Mouse (Mus musculus): ENCODE data around the gene Ica1l. TPM values are rescaled to one million over a fixed set of nuclear protein-coding genes. Genes with fewer than 3 reads are reported as not detected.

The Ica1l gene
- total RNA-seq, 2 experiments from 2014 or later, result 35.6 to 39.5 TPM

GRCm38 (mm10) chr1:59943825-59944224 lies 99.2 kb downstream of the Ica1l start:
- no peak for TF ChIP-seq CTCF (conservative IDR thresholded peaks at IDR 0.05)
- peak overlapping the region; percentile 23; the same call in 1 of the 2 replicates for H3K27ac ChIP-seq

DNA sequence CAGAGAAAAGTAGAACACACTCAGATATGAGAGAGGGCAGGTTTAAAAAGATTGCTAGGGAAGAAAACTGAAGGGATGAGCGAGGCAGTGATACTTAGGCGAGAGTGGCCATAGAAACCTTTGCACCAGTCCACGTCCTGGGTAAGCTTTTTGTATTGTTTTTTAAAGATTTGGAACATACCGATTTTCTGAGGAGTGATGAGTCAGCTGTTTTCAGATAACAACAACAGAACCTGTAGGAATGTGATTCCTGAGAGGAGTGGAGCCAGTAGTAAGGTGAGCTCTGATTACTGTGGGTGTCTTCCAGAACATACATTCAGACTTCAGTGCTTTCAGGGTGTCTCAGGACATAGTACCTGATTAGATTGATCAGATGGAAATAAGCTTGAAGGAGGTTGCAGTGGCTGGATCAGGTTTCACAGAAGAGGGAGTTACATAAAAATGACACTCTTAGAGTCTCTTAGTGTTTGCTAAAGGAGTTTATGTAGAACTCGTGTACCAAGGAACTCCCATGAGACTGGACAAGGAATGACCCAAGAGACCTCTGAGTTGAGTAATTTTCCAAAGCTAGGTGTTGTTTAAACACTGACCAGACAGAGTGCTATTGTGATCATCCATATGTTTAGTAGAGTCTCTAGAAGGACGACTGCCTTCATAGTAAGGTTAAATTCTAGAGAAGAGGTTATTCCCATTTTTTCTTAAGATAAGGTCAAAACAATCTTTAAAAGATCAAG lies 100.8 kb downstream of the Ica1l start:
- no peak overlapping the region for H3K27ac ChIP-seq

More at GRCm38 (mm10) chr1:59943825-59944224, 99.2 kb downstream of the Ica1l start:
- no peak overlapping the region for H3K4me3 ChIP-seq
- DNase-seq (ENCODE audit: low spot score in 2 of 2), result no peak

DNA sequence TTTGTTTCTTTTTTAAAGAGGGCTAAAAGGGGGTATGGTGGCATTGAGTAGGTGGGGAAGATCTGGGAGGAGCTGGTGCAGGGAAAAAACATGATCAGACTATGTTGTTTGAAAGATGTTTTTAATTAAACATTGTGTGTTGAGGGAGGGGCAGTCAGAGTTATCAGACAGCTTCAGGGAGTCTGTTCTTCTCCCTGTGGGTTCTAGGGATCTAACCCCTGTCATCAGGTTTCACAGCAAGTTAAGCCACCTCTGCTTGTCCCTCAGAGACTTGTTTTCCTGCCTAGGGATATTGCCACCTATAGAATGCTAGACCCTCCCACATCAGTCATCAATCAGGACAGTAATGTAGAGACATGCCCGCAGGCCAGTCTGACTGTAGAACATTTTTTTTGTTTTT lies 101.9 kb downstream of the Ica1l start:
- H3K27ac ChIP-seq, result no peak overlapping the region
- H3K4me3 ChIP-seq, result no peak overlapping the region
- no peak for DNase-seq (ENCODE audit: low spot score in 2 of 2)
- TF ChIP-seq CTCF (conservative IDR thresholded peaks at IDR 0.05), result no peak

More for the DNA sequence above, 100.8 kb downstream of the Ica1l start:
- no peak overlapping the region for H3K4me3 ChIP-seq
- TF ChIP-seq CTCF (conservative IDR thresholded peaks at IDR 0.05), result no peak
- DNase-seq (ENCODE audit: low spot score in 2 of 2), result no peak

GRCm38 (mm10) chr1:59932991-59933390 lies 110.0 kb downstream of the Ica1l start:
- Histone ChIP-seq H3K27ac (no peak overlapping the region), H3K4me3 (no peak overlapping the region)
- DNase-seq (ENCODE audit: low spot score in 2 of 2), result no peak
- TF ChIP-seq CTCF (conservative IDR thresholded peaks at IDR 0.05), result no peak

Other genes with a start within 250 kb of the Ica1l start
- gene Fam117b, start 130.2 kb downstream of the Ica1l start, total RNA-seq (2021), result 10 to 100 TPM; 55.7 to 57.3 TPM
- gene Carf, start 55.1 kb upstream of the Ica1l start, total RNA-seq (2021), result 10 to 100 TPM; 26.3 to 26.5 TPM
- 10 to 100 TPM; 30.2 to 31.4 TPM for gene Wdr12, start 55.5 kb upstream of the Ica1l start, total RNA-seq (2021)
- gene Nbeal1, start 137.4 kb upstream of the Ica1l start, total RNA-seq (2021), result 10 to 100 TPM; 20.4 to 24.3 TPM

All from layer of hippocampus, adult 2 months (tissue).